Mouse (Mus musculus) neutrophil, adult 5-6 weeks (primary cell): Measurements from ENCODE around the gene Ntn3. TPM values are rescaled to one million over a fixed set of nuclear protein-coding genes. Genes with fewer than 3 reads are reported as not detected.
A peak's percentile ranks its signal among the peaks of the same experiment; 100 is the strongest.

Experiments
- ATAC-seq: fragments of 151-379, 151-347 bp; 2 replicates; pipeline ENCODE4 v1.8.0; 2017; ENCODE audit warnings: mild to moderate bottlenecking, moderate TSS enrichment; ENCODE audit not compliant: insufficient number of reproducible peaks, poor library complexity, low FRiP score, severe bottlenecking; ENCODE audit errors: extremely low read depth
- total RNA-seq: library from RNA; stranded (forward); fragments of 200-1000 nt; gene quantifications from 2 replicates; pipeline ENCODE4 v1.2.3, GENCODE M21; 2017

Ntn3 gene
- total RNA-seq, 1 experiment from 2014 or later: not detected

DNA sequence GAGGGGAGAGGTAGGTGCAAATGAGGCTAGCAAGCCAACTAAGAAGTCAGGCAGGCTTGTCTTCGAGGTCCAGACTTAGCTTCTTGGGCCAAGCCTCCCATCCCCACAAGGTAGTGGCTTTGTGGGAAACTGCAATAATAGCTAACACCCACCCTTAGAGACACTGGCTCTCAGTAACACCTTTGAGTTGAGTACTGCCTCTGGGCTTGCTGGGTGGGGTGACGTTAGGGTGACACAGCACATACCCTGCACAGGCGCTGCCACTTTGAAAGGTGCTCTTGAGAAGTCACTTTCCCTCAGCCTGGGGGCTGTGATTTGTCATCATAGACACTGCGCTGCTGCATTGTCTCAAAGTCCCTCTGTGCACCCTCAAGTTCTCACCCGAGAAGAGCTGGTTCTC, 15.6 kb downstream of the Ntn3 start:
- no peak for ATAC-seq

GRCm38 (mm10) chr17:24193268-24193667, 16.1 kb downstream of the Ntn3 start:
- no peak for ATAC-seq

DNA sequence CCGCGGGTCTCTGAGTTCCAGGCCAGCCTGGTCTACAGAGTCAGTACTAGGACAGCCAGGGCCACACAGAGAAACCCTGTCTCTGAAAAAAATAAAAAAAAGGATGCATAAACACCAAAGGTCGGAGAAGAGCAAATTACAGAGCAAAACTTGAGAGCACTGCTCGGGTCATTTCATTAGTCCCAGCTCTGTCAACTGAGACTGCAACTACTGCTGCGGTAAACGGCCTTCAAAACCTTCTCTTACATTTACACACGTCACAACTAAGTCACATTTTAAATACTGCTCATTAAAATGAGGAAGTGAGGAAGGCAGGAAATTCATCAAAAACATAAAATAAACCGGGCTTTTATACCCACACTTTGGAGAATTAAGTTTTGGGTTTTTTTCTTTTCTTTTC, 16.5 kb downstream of the Ntn3 start:
- ATAC-seq: peak; percentile 48; the same call in 1 of the 2 replicates

DNA sequence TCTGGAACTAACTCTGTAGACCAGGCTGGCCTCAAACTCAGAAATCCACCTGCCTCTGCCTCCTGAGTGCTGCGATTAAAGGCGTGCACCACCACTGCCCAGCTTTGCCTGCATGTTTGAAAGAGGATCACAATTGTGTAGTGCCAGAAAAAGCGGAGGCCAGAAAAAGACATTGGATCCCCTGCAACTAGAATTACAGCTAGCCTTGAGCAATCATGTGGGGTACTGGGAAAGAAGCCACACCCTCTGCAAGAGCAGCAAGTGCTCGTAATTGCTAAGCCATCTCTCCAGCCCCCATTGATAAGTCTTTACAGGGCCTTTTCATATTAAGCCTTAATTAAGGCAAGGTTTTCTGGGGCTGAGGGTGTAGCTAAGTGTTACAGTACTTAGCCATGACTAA, 17.9 kb downstream of the Ntn3 start:
- ATAC-seq: no peak

DNA sequence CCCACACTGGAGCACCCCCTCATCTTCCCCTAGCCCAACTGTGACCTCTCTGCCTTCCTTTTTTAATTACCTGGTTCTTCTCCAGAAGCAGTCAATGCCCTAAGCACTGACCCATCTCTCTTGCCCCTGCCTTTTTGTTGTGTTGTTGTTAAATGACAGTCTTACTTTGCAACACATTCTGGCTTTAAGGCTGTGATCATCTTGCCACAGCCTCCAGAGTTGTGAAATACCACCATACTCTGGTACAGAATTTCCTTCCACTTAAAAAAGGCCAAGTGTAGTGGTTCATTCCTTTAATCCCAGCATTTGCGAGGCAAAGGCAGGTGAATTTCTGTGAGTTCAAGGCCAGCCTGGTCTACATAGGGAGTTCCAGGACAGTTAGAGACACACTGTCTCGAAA, 18.4 kb downstream of the Ntn3 start:
- ATAC-seq: no peak

DNA sequence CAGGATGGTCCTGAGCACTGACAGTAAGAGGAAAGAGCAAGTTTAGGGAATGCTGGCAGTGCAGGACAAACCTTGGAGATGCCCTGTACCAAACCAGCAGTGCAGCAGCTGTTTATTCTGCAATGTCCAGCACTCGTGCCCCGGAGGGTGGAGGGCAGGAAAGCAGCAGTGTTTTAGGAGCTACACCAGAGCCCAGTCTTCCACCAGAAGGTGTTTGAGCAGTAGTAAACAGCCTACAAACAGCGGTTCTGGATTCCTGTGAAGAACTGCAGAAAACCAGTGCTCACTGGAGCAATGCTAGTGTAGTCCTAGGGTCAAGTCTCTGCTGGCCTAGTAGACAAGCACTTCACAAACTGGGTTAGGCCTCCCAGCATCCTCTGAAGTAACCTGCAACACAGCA, 35.1 kb downstream of the Ntn3 start:
- no peak for ATAC-seq

DNA sequence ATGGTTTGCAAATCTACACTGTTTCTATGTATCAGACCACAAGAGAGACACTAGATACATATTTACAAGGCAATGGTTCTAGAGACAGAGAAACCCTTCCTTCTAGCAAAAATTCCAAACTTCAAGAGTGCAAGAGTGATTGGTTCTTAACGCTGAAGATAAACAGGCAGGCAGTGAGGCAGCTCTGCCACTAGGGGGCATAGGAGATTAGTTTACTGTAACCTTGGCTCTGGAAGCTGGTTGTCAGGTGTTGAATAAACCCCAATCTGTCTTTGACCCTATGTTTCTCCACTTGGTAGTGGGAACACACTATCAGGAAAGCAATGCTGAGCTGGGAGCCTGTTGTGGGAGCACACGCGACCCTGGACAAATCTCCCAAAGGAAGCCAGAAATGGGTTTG, 35.9 kb downstream of the Ntn3 start:
- ATAC-seq: peak; percentile 55; the same call in 1 of the 2 replicates

DNA sequence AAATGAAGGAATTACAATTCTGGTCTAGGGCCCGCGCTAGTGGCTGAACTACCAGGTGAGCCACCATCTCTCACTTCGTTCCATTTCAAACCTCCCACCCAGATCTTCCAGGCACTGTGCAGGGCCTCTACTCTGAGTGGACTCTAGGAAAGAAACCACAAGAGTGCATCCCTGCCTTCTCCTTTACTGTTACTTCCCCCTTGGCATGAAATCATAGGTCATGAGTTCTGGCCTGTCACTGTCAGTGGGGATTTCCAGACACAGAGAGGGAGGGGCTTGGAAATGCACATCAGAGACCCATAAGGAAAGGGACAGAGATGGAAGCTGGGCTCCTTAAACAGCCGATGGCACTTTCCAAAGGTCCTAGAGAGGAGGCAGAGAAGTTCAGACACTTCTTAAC, 37.6 kb downstream of the Ntn3 start:
- peak; percentile 22; the same call in 1 of the 2 replicates for ATAC-seq

DNA sequence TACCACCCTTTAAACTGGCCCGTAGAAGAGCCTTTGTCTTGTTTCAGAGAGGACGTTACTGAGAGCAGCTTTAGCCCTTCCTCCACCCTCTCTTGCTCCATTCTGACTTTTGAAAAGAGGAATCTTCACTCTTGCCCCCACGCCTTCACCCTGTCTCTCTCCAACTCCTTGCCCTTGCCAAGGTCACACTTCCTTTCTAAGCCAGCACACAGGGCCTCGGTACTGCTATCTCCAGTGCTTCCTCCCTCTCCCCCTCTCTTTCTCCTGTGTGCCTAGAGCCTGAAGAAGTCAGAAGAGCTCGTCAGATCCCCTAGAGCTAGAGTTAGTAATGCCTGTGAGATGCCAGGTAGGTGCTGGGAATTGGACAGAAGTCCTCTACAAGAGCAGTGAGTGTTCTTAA, 38.6 kb downstream of the Ntn3 start:
- no peak for ATAC-seq

GRCm38 (mm10) chr17:24170125-24170524, 39.2 kb downstream of the Ntn3 start:
- ATAC-seq: no peak

GRCm38 (mm10) chr17:24169317-24170065, 39.8 kb downstream of the Ntn3 start, which contains the start of gene Atp6v0c:
Gene Atp6v0c (minus strand): TSS chr17:24169702.
- ATAC-seq: peak; percentile 75

DNA sequence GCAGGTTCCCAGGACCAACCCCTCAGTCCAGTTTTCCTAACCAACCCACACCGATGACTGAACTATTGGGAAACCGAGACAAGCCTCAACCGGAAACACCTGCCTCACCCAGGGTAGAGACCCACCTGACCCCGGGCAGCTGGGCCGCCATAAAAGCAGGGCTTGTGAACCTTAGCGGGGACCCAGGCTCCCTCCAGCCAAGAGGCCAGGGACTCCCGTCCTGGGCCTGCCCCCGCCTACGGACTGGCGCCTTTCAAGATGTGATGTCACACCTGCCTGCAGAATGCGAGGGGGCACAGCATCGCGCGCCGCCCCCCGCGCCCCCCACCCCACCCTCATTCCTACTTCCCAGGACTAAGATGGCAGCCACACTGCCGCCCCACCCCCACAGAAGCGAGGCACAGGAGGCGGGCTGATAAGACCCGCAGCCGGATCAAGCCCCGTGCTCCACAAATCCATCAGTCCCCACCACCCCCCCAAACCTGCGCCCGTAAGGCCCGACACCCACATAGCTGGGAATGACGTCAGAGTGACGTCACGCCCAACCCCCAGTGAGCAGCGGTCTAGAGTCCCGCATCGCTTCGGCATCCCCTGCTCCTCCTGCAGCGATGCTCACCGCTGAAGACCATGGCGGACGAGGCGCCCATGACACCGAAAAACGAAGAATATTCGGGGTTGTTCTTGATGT, 40.6 kb downstream of the Ntn3 start:
- ATAC-seq: 0 out of 2 replicates have a peak, but pooled peaks have one; percentile 5

DNA sequence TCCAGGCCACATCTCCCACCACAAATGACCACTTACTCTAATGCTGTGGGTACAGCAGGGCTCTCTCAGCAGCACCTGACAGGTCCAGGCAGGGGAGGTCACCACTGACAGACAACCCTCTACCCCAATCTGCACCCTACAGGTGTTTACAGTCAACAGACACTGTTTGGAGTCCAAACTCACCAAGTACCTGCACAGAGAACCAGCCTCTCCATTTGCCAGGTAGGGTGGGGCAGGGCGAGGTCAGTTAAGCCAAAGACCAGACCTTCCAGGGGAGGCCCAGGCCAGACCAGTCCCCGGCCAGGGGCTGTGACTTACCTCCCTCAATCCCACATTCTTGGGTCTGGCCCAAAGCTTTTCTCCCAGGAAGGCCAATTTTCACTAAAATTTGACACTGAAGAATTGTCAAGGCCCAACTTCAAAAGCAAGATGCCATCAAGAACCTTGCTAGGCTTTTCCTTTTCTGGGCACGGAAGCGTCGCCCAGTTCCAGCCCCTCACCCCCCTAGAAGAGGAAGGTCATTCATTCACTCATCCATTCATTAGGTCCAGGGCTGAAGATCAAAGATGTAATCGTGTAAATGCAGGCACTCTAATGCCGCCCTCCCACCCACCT, 41.3 kb downstream of the Ntn3 start:
- ATAC-seq: no peak

DNA sequence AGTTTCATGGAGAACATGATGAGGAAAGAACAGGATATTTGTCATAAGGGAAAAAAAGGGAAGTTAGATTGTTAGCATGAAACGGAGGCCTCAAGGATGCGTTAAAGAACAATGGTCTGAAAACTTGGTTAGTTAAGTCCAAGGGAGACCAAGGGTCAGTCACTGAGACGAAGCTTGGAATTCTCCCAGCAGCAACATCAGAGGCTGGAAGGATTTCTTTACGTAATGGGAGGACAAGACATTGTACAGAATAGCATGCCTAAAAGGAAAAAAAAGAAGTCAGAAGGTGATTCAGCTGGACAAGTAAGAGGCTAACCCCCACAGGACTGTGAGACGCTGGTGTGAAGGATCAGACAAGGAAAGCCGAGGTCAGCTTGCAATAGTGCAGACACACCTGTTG, 42.2 kb downstream of the Ntn3 start:
- no peak for ATAC-seq

GRCm38 (mm10) chr17:24164566-24165259, 44.6 kb downstream of the Ntn3 start:
- no peak for ATAC-seq

DNA sequence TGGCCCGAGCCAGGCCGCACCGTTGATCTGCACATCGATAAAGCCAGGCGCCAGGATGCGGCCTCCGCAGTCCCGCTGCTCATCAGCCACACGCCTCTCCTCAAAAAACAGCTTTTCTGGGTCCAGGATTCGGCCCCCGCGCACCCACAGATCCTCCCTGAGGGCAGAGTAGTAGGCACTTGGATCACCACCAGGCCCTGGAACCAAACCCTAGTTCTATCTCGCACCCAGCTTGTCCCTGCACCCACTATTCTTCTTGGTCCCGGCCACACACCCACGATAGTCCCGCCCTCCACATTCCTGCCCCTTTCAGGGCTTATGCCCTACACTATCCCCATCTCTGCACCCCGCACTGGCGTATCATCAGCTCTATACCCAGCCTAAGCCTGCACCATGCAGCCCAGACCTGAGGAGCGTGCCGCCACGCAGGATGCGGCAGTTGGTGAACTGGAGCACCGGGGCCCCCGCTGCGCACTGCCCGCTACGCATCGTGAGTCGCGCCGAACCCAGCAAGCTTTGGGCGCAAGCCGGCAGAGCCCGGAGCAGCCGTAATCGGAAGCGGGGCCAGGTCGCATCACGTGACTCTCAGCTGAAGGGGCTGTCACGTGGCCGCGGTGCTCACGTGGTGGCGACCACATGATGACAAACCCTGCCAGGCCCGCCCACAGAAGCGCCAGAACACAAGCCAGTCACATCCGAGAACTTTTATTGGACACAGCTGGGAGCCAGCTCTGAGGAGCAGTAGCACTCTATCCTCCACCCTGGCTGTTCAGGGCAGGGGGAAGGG, 46.0 kb downstream of the Ntn3 start, which contains the start of gene Amdhd2:
Gene Amdhd2 (minus strand): TSS at position 591 of the 787 bp plus-strand sequence.
- ATAC-seq: peak; percentile 50

DNA sequence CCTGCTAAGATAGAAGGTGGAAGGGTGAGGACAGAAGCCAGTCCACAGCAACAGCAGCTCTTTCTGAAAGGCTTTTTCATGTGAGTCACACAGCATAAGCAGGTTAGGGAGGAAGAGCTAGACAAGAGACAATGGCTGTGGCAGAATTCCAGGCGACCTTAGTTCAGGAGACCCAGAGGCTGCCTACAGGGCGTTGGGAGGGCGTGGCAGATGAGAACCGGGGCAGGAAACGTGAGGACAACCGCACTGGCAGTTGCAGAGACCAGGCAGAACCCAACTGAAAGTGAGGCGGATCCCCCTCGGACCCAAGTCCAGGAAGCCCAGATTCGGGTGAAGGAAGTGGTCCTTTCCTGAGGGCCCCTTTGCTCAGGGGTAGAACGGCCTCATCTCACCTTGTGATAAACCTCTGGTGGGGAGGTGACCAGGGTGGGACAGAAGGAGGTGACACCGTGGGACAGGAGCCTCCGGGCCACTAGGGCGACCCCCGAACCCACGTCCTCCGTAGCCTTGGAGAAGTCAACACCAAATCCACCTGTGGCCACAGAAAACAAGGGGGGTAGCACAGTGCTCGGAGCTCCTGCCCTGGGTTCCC, 46.7 kb downstream of the Ntn3 start:
- no peak for ATAC-seq

DNA sequence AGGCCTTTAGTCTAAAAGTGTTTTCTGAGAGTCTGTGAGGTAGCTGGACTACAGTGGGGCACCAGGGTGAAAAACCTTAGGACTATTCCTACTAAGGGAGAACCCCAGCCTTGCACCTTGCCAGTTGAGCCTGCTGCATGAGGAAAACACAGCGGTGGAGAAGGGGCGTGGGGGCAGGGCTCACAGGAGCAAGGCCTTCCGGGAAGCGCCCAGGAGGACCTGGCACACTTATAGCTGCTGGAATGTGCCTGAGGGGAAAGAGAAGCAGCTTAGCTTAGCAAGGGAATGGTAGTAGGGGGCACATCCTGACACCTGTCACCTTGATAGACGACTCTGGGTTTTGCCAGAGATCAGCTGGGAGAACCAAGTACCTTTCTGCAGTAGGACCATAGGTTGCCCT, 47.9 kb downstream of the Ntn3 start:
- no peak for ATAC-seq
